Mouse (Mus musculus): ENCODE results near the gene Nup85. TPM values are rescaled to one million over a fixed set of nuclear protein-coding genes. Genes with fewer than 3 reads are reported as not detected.
A peak's percentile ranks its signal among the peaks of the same experiment; 100 is the strongest.

Gene Nup85
- total RNA-seq, 2 experiments from 2014 or later = 48.7 to 49.3 TPM

DNA sequence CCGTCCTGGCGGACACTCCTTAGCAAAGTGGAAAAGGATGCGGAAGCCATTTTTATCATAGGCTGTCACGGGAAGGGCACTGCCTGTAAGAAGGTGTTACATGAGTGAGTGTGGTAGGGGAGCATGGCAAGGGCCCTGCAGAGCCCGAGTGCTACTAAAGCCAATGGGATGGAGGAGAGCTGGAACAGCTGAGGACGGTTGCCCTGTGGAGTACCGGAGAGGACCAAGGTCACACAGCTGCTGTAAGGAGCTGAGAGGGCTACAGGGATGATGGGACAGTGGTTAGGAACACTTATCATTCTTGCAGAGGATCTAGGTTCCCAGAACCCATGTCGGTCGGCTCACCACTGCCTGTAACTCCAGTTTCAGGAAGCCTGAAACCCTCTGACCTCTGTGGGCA, 22.2 kb downstream of the Nup85 start:
- no peak for TF ChIP-seq CTCF (conservative IDR thresholded peaks at IDR 0.05)
- H3K4me3 ChIP-seq = no peak overlapping the region
- no peak for DNase-seq (ENCODE audit: low spot score in 2 of 2)
- H3K27ac ChIP-seq = no peak overlapping the region

DNA sequence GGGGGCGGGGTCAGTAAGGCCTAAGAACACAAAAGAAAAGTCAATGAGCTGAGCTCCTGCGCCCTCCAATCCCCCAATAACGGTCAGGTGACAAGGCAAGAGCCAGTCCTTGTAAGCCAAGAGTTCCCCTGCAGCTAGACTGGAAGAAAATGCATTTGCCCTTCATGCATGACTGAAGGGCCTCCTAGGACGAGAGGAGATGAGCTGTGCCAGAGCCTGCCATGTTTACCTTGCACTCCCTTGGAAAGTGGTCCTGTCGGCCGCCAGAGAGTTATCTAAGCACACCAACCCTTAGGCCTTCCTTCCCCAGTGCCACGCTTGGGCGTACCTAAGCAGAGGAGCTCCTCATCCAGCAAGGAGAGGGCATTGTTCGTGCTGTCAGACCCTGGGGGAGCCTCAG, 23.8 kb downstream of the Nup85 start:
- Histone ChIP-seq H3K27ac (no peak overlapping the region), H3K4me3 (no peak overlapping the region)
- DNase-seq (ENCODE audit: low spot score in 2 of 2) = no peak
- no peak for TF ChIP-seq CTCF (conservative IDR thresholded peaks at IDR 0.05)

DNA sequence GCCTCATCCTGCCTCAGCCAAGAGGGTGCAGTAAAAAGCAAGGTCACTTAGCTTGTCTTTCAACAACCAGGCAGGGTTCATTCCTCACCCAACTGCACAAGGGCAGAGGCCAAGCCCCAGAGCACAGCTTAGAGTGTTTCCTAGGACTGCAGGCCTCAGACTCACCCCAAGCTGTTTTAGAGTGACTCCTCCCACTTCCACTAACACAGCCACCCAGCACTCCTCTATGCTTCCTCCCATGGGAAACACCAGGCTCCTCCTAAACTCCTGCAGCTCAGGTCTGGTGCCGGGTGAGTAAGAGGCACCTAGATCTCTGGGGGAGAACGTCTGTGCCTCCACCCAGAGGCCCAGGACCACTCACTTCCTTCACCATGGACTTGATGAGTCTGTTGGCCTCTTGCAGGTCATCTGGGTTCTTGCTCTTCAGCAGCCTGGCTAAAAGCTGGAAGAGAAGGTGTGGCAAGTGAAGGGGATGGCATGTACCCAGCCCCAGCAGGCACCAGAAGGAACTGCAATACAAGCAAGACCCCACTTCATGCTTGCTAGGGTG, 26.4 kb downstream of the Nup85 start:
- 0 out of 2 replicates have a peak, but pooled peaks have one; percentile 7 for TF ChIP-seq CTCF (conservative IDR thresholded peaks at IDR 0.05)
- Histone ChIP-seq H3K27ac (no peak overlapping the region), H3K4me3 (no peak overlapping the region)
- no peak for DNase-seq (ENCODE audit: low spot score in 2 of 2)

DNA sequence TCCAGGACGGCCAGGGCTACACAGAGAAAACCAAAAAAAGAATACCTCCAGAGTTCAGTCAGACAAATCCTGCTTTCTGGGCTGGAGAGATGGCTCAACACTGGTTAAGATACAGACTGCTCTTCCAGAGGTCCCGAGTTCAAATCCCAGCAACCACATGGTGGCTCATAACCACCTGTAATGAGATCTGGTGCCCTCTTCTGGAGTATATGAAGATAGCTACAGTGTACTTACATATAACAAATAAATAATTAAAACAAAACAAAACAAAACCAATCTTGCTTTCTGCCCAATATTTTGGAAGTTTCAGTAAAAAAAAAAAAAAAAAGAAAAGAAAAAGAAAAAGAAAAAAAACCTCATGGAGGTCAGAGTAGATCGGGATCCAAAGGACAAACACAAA, 31.0 kb downstream of the Nup85 start:
- peak; percentile 59 for TF ChIP-seq CTCF (conservative IDR thresholded peaks at IDR 0.05)
- Histone ChIP-seq H3K4me3 (no peak overlapping the region), H3K27ac (no peak overlapping the region)
- no peak for DNase-seq (ENCODE audit: low spot score in 2 of 2)

DNA sequence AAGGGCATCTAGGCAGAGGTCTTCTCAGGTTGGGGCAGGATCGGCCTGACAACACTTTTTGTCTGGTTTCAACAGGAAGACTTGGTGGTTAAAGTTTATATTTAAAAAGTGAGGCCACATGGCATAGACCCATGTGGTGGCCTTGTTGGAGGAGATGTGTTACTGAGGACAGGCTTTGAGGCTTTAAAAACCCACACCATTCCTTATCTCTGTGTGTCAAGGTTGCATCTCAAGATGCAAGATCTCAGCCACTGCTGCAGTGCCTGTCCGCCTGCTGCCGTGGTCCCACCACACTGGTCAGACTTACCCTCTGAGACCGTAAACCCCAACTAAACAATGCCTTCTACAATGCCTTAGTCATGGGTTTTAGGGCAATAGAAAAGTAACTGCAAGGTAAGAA, 34.1 kb downstream of the Nup85 start:
- no peak for DNase-seq (ENCODE audit: low spot score in 2 of 2)
- Histone ChIP-seq H3K27ac (no peak overlapping the region), H3K4me3 (no peak overlapping the region)
- no peak for TF ChIP-seq CTCF (conservative IDR thresholded peaks at IDR 0.05)

DNA sequence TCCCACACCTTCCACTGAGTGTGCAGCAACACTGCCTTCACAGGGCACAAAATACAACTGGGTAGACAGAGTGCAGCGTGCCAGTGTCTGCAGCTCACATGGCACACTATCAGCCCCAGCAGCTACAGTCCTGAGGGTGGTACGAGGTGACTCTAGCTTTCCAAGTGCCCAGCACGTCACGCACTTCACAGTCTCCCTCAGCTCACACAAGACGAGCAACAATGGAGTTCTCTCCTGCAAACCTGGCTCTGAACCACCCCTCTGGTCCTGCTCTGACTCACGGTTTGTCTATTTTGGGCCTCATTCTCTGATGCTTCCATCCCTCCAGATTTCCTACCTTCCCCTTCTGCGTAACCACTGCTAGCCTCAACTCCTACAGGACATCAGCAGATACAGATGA, 35.5 kb downstream of the Nup85 start:
- DNase-seq (ENCODE audit: low spot score in 2 of 2) = no peak
- H3K4me3 ChIP-seq = no peak overlapping the region
- TF ChIP-seq CTCF (conservative IDR thresholded peaks at IDR 0.05) = no peak; the same call in 1 of the 2 replicates
- H3K27ac ChIP-seq = 0 out of 2 replicates have a peak overlapping the region, but pooled peaks have one; percentile 5

DNA sequence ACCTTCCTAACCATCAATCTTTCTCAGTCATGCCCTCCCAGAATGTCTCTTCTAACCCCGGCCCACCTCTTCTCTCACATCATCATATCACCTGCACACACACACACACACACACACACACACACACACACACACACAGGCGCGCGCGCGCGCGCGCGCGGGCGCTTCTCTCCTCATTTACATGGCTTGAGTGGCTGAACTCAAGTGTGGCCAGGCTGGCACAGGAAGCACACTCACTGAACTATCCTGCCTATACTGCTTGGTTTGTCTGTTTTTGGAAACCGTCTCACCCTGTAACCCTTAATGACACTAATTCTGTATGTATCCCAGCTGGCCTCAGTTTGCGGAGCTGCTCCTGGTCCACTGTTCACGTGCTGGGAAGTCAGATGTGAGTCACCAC, 36.5 kb downstream of the Nup85 start:
- no peak for TF ChIP-seq CTCF (conservative IDR thresholded peaks at IDR 0.05)
- no peak for DNase-seq (ENCODE audit: low spot score in 2 of 2)
- Histone ChIP-seq H3K4me3 (no peak overlapping the region), H3K27ac (no peak overlapping the region)

DNA sequence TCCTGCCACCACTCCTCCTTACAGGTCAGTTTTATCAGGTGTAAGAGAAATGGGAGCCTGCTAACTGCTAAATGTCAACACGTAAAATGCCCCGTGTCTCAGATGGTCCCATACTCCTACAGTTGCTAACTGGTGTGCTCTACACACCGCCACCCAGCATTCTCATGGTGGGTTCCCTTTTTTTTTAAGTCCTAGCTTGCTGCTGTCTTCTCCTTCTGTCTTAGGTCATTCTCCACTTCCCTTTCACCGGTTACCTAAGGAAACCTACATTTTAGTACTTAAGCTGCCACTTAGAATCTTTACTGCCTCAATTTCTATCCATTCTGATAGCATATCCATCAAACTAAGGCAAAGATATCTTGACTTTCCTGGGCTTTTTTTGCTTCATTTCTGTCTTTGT, 36.9 kb downstream of the Nup85 start:
- no peak overlapping the region for H3K4me3 ChIP-seq
- no peak for DNase-seq (ENCODE audit: low spot score in 2 of 2)
- TF ChIP-seq CTCF (conservative IDR thresholded peaks at IDR 0.05) = no peak
- no peak overlapping the region for H3K27ac ChIP-seq

DNA sequence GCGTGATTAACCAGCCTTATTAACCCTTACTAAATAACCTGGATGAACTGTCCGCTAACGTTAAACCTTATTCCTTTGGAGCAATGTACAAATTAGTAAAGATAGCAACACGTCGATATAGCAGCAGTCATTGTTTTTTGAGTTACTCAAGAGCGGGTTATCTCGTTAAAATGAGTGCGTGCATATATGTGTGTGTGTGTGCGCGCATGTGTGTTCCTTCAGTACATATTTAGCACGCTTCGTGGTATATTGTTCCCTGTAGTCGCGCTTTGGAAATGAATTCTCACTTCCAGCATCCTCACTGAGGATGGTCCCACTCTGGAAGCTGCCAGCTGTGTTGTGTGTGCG, 38.9 kb downstream of the Nup85 start:
- H3K4me3 ChIP-seq = peak overlapping the region; percentile 99
- H3K27ac ChIP-seq = peak overlapping the region; percentile 100
- DNase-seq (ENCODE audit: low spot score in 2 of 2) = no peak
- no peak for TF ChIP-seq CTCF (conservative IDR thresholded peaks at IDR 0.05)

DNA sequence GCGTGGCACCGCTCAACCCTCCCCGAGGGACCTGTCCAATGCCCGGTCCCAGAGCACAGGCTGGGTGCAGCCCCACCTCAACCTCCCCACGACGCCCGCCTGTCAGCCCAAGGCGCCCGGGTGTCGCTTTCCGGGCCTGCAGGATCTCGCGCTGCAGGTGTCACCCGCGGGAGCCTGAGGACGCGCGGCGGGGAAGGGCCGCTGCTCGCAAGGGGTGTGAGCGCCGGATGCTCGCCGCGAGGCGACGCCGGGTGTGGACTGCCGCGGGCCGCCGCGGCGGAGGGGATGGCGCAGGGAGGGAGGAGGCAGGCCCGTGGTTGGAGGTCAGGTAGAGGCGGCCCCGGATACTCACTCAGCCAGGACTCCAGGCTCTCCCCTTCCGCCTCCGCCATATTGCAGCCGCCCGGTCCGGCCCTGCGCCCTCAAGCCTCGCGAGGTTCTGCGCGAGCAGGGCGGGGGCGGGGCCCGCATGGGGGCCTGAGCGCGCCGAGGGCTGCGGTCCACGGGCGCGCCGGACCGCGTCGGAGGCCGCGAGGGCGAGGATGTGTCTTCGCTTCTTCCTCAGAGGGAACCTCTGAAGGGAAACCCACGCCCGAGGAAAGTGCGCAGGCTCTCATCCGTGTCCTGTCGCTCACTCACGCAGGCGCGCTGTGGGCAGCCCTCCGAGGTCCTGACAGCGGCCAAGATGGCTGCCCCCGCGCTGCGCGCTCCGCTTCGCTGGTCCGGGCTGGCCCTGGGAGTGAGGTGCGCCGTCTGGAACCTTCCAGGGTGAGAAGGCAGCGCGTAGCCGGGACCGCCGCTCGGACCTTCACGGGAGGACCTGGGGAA, 39.5 kb downstream of the Nup85 start, which contains the start of the genes Mrps7 and Gga3:
TSS of gene Mrps7 (plus strand) at position 450 of the 828 bp plus-strand sequence.
TSS of gene Gga3 (minus strand) at position 576 of the 828 bp plus-strand sequence.
- peak; percentile 84 to 90 for DNase-seq (ENCODE audit: low spot score in 2 of 2)
- TF ChIP-seq CTCF (conservative IDR thresholded peaks at IDR 0.05) = no peak
- peak within 1 kb of the TSS; percentile 100 for H3K27ac ChIP-seq
- H3K4me3 ChIP-seq = peak within 1 kb of the TSS; percentile 99

DNA sequence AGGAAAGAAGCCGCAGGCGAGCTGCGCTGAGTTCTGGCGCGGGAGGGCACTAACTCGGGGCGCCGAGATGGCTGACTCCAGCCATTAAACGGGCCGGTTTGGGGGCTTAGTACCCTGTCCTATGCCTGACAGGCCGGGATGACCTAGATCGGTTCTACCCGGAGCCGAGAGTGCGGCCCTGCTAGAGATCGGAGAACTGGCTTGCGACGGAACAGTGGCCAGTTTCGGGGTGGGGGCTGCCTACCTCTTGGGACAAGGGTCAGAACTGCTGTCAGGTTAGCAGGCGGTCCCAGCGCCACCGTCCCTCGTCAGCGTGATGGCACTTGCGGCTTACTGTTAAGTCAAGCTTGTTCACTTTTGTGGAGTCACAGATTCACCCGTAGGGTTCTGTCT, 40.1 kb downstream of the Nup85 start:
- peak overlapping the region; percentile 99 for H3K4me3 ChIP-seq
- no peak for DNase-seq (ENCODE audit: low spot score in 2 of 2)
- H3K27ac ChIP-seq = peak overlapping the region; percentile 100
- no peak for TF ChIP-seq CTCF (conservative IDR thresholded peaks at IDR 0.05)

DNA sequence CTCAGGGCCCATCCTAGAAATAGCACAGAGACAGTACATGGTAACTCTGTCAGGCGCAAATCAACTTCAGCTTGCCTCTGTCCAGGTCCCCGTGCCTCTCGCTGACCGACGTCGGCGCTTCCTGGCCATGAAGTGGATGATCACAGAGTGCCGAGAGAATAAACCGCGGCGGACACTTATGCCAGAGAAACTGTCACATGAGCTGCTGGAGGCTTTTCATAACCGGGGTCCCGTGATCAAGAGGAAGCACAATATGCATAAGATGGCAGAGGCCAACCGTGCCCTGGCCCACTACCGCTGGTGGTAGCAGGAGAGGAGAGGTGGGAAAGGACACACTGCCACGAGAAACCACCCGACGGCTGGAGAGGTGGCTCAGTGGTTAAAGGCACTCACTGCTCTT, 42.5 kb downstream of the Nup85 start:
- H3K4me3 ChIP-seq = no peak overlapping the region
- no peak for DNase-seq (ENCODE audit: low spot score in 2 of 2)
- no peak overlapping the region for H3K27ac ChIP-seq
- no peak for TF ChIP-seq CTCF (conservative IDR thresholded peaks at IDR 0.05)

DNA sequence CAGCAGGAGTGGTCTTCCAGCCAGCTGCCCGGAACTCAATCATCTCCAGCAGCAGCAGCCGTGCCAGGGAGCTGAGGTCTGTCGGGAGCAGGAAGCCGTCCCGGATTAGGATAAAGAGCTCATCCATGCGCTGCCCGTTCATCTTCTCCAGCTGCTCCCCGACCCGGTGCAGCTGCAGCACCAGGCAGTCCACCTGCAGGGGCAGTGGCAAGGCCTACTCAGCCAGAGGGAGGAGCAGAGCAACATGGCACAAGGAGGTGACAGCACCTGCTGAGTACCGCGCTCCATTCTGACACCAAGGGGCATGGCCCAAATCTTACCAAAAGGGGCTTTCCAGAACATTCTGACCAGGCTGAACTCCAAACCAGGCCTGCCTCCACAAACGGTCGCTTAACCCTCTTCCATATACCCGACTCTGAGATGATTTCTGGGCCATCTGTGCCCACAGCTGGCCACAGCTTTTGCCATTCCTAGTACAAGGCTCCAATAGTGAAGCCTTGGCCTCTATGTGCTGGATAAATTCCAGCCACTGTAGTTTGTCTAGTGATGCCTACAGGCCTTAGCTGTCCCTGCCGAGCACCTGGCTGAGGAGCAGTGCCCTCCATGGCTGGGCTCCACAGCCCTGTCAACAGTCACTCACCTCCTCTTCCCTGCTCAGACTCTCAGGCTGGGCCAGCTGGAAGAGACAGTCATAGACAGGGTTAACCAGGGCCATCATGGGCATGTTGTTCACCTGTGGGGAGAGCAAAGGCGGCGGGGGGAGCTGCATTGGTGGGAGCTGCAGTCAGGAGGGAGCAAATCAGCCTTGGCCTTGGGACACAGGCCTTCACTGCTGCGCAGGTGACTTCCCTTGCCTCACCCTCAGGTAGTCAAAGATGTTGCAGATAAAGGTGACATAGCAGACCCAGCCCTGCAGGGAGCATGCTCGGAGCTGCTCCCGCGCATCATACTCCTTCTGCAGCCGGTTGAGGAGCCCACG, 44.5 kb downstream of the Nup85 start:
- Histone ChIP-seq H3K27ac (peak overlapping the region; percentile 57; the same call in 1 of the 2 replicates), H3K4me3 (no peak overlapping the region)
- no peak for DNase-seq (ENCODE audit: low spot score in 2 of 2)
- no peak for TF ChIP-seq CTCF (conservative IDR thresholded peaks at IDR 0.05)
